Mouse (Mus musculus): ENCODE data around the gene Ankrd34b. TPM values are rescaled to one million over a fixed set of nuclear protein-coding genes. Genes with fewer than 3 reads are reported as not detected.

The Ankrd34b gene
- total RNA-seq, 4 experiments from 2014 or later, result not detected

Other genes starting within 250 kb of the Ankrd34b start
- not detected for gene Gm20379, start 119.9 kb upstream of the Ankrd34b start, total RNA-seq (2022)
- 1 to 10 TPM in 2 of 4 experiments, under 1 TPM in 2; 0.94 to 1.1 (median 0.99) TPM for gene Dhfr, start 71.2 kb upstream of the Ankrd34b start, total RNA-seq (2022)
- 10 to 100 TPM in 1 of 4 experiments, 1 to 10 TPM in 3; 6.7 to 10.6 (median 8.2) TPM for gene Msh3, start 70.9 kb upstream of the Ankrd34b start, total RNA-seq (2022)
- gene Fam151b, start 58.1 kb downstream of the Ankrd34b start, total RNA-seq (2022), result 1 to 10 TPM; 2.1 to 2.5 (median 2.1) TPM
- 10 to 100 TPM; 12.0 to 14.9 (median 12.5) TPM for gene Zfyve16, start 105.0 kb downstream of the Ankrd34b start, total RNA-seq (2022)
- not detected for gene Spz1, start 150.3 kb downstream of the Ankrd34b start, total RNA-seq (2022)
- gene Serinc5, start 185.2 kb downstream of the Ankrd34b start, total RNA-seq (2022), result 10 to 100 TPM; 10.2 to 11.8 (median 11.0) TPM

Data from heart, adult 8-10 months (tissue).